Mouse (Mus musculus) right cerebral cortex, postnatal 4 days (tissue): Measurements from ENCODE around the gene Cfap54.

Experiments
- DNase-seq: peaks from one replicate; pipeline ENCODE4 v3.0.0-alpha.2; 2022

Gene Cfap54

DNA sequence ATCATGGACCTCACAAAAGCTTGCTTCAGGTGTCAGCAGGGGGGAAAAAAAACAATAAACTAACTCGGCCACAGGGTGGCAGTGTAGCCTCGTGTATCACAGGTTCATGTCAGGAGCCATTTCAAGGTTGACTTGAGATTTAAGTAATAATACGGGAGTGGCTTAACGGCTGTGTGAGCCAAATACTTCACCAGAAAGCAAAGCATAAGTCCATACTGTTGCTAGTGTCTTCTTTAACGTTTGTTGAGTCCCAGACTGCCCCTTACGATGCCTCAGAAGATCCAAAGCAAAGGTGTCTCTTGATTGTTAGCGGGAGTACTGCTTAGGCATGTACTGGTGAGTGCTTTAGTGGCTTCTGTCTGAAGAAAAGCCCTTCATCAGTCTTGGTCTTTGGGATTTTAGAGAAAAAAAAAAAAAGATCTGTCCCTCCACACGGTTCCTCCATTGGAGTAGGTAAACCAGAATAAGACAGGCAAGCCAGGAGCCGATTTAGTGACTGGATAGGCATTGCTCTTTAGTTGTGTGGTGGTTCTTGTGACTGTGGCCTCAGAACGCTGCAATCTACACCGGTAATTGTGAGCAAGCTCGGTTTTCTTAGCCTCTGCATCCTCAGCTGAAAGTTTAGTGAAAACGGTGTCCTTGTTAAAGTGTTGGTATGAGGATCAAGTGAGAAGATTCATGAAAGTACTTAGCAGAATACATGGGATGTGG, 30.2 kb downstream of the Cfap54 start:
- DNase-seq, result peak; percentile 85

DNA sequence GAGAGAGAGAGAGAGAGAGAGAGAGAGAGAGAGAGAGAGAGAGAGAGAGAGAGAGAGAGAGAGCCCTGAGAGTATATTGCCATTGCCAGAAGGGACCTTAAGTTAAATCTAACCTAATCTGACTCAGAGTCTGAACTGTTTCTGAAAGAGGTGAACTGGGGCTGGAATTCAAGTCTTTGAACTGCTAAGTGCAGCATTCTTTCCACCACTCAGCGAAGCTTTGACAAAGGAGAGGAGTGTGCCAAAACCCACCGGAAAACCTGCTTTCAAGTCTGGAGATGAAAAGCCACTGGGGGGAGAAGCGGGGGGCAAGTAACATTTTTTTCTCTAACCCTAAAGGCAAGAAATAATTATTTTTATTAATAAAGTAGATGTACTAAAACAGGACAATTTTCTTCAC, 30.8 kb downstream of the Cfap54 start:
- DNase-seq, result no peak

- no peak for DNase-seq
These were observed 38.2 kb downstream of the Cfap54 start for GRCm38 (mm10) chr10:93043195-93043594.

GRCm38 (mm10) chr10:93041850-93042249, 39.6 kb downstream of the Cfap54 start:
- DNase-seq, result no peak

DNA sequence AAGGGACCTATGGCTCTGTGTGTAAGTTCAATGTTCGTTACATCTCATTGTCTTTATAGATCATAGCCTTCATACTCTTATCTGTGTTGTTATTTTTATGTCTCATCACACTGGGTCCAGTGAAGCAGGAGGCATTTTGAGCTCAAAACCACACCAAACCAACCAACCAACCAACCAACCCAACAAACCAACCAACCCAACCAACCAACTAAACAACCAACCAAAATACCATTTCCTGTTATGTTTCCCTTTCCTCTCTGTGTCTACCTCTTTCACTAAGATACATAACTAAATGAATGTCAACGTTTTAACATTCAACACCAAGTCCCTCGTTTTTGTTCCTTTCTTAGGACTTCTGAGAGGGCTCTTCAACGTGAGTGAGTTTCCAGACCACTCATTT, 40.0 kb downstream of the Cfap54 start:
- DNase-seq, result no peak

GRCm38 (mm10) chr10:93036532-93036931, 44.9 kb downstream of the Cfap54 start:
- no peak for DNase-seq

GRCm38 (mm10) chr10:93035489-93035888, 45.9 kb downstream of the Cfap54 start:
- no peak for DNase-seq

GRCm38 (mm10) chr10:93023295-93023694, 58.1 kb downstream of the Cfap54 start:
- DNase-seq, result no peak

DNA sequence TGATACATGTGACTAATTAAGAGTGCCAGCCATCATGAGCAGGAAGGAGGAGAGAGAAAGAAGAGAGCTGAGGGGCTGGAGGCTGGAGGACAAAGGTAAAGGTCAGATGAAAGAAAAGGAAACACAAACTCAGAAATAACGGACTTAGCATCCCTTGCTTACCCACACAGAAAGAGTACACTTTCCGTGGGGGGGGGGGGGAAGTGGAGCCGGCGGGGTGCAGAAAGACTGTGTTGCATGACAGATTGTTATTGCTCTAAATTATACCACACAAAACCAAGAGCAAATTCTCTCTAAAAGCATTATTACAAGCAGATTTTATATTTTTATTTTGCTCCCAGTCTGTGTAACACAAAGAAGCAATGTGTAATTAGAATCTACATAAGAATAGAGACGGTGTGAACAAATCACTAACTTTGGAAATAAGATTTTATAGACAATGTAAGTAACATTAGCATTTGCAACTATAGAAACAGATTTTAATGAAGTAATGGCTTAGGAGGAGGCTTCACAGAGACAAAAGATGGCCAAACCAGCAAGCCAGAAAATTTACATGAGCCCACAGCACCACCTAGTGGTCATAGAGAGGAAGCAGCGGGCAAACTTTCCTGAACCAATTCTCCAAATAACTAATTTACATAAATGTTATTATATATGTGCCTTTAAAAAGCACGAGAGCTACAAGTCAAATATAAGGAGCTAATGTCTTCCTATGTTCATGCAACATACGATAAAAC, 67.2 kb downstream of the Cfap54 start:
- DNase-seq, result peak; percentile 59

DNA sequence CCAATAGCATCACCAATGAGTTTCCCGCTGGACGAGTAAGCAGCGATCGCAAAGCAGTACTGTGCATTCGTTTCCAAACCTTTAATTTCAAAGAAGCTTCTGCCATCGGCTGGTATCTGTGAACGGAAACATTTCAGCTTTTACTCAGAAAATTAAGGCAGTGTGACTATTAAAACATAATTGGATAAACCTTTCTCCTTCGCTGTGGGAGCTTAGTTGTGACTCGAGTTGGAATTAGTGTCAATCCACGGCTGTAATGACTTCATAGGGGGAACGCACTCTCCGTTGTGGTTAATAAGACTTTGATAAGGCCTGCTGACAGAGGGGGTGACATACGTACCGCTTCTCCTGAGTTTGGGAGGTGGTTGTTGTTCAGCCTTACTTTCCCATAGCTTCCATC, 70.3 kb downstream of the Cfap54 start:
- no peak for DNase-seq

DNA sequence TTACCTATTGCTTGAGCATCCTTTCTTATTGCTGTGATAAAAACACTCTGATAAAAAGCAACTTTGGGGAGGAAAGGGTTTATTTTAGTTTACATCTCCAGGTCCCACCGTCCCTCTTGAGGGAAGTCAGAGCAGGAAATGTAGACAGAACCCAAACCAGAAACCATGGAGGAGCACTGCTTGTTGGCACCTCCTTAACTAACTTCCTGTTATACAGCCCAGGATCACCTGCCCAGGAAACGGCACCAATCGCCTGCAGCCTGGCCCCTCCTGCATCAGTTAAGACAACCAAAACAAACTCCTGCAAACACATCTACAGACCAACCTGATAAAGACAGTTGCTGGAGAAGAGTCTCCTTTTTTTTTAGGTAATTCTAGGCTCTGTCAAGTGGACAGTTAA, 74.4 kb downstream of the Cfap54 start:
- DNase-seq, result no peak

GRCm38 (mm10) chr10:93006405-93006804, 75.0 kb downstream of the Cfap54 start:
- DNase-seq, result no peak

DNA sequence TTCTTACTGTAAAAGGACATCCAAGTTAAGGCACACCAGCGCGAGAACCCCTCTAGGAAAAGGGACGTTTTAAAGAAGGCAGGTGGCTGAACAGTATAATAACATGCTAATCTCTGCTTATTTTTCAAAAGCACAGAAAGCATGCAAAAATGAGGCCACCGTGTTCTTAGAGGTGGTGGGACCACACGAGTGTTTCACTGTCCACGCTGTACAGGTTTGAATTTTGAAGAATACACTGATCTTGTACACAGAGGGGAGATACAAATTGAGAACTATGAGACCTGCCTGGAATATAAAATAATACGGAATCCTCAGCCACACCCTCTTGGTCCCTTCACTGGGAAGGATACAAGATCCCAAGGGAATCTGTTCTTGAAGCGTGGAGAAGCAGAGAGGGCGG, 82.9 kb downstream of the Cfap54 start:
- no peak for DNase-seq

DNA sequence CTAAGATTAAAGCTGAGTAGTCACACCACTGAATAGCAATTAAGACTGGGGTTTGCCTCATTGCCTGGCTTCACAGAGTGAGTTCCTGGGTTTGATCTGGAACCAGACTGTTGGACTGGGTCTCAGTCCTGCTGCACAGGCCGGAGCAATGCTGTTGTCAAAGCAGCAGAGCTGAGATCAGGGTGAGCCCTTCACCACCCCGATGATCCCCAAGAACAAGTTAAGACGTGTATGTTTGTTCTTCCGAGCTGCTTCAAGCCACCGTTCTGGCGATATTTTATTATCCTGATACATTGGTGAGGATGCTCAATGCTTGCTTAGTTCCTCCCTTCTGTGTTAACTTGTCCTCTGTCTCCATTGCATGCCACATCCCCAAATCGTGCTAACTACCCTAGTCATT, 86.2 kb downstream of the Cfap54 start:
- no peak for DNase-seq

DNA sequence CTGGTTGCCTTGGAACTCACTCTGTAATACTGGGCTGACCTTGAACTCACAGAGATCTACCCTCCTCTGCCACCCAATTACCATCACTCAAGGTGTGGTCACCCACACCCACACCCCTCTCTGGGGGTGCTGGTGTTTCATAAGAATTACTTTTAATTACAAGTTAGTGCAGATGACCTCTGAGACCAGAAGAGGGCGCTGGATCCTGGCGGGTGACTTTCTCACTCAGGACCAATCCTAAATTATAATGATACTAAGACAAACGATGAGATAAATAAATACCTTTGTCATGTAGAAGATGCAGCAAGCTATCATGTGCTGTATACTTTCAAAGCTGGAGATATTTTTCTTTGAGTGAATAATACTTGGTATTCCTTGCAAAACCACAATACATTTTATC, 87.1 kb downstream of the Cfap54 start:
- no peak for DNase-seq

- no peak for DNase-seq
These were observed 88.9 kb downstream of the Cfap54 start for GRCm38 (mm10) chr10:92992526-92992925.

GRCm38 (mm10) chr10:92990576-92990975, 90.8 kb downstream of the Cfap54 start:
- DNase-seq, result no peak

DNA sequence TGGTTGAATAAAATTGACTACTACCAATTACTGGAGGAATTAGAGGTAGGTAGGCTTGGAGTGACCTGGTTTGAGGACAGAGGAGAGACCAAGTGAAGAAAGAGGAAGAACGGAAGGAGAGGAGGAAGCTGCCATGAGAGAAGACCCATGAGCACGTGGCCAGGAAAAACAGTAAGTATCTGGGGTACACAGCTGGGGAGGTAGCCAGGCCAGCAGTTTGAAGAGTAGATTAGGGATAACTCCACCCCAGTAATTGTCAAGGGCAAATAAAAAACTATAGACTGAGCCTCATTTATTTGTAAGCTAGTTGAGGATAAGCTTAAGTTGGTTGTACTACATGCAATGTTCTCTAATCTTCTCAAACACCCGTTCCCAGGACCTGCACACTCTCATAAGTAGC, 116.3 kb downstream of the Cfap54 start:
- no peak for DNase-seq

- no peak for DNase-seq
These were observed 131.4 kb downstream of the Cfap54 start for GRCm38 (mm10) chr10:92950044-92950443.

- no peak for DNase-seq
These were observed 138.4 kb downstream of the Cfap54 start for GRCm38 (mm10) chr10:92942848-92943645.

GRCm38 (mm10) chr10:92941616-92942015, 139.8 kb downstream of the Cfap54 start:
- no peak for DNase-seq

DNA sequence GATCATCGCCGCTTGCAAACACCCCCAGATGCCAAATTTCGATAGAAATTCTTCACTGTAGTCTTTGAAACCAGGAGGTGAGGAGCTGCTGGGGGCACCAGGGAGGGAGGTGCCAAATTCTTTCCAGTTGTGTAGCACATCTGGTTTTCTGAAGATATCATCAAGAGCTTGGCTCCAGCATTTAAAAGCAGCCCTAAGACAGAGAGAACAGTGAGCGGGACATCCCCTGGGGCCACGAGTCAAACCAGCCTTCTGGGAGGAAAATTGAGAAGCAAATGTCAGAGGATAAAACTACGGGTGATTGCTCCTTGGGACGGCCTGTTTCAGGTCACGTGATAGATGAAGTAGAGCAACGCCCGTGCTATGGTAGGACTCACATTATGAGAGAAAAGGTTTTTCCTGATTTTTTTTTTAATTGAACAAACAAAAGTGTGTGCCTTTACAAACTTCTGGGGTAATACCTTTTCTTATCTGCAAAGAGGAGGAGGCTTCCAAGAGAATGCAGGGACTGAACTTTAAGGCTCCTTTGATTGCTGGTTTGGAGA, 143.6 kb downstream of the Cfap54 start:
- DNase-seq, result no peak

DNA sequence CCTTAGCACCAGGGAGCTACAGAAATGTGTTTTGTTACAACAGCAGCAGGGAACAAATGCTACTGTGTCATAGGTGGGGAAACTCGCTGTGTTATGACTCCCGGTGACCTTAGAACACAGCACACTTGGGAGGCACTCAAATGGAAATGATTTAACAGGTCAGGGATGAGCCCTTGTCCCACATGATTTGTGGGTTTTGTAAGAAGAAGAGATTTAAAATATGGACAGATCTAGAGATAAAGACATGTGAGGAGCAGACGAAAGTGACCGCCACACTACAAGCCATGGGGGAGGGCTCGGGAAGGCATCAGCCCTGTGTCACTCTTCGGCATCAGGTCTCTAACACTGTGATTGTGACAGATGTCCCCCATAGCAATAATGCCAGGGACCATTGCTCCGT, 144.3 kb downstream of the Cfap54 start:
- no peak for DNase-seq

DNA sequence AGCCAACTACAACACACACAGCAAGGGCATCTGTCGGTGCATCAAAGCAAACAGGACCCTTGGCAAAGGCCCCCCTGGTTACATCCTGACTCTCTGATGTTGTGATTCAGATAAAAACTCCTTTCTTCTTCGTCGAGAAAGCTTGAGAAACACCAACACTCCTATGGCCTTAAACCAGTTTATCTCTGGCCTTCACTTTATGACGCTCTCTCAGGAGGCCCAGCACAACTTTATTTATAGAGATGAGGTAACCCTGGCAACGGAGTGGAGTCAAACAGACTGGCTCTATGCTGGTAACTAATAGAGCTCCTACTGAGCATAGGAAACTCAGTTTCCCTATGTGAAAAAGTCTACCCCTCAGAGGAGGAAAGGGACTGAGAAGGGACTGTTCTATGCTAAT, 146.9 kb downstream of the Cfap54 start:
- DNase-seq, result no peak
